Mouse (Mus musculus): Measurements from ENCODE around the gene 4930451I11Rik.

DNA sequence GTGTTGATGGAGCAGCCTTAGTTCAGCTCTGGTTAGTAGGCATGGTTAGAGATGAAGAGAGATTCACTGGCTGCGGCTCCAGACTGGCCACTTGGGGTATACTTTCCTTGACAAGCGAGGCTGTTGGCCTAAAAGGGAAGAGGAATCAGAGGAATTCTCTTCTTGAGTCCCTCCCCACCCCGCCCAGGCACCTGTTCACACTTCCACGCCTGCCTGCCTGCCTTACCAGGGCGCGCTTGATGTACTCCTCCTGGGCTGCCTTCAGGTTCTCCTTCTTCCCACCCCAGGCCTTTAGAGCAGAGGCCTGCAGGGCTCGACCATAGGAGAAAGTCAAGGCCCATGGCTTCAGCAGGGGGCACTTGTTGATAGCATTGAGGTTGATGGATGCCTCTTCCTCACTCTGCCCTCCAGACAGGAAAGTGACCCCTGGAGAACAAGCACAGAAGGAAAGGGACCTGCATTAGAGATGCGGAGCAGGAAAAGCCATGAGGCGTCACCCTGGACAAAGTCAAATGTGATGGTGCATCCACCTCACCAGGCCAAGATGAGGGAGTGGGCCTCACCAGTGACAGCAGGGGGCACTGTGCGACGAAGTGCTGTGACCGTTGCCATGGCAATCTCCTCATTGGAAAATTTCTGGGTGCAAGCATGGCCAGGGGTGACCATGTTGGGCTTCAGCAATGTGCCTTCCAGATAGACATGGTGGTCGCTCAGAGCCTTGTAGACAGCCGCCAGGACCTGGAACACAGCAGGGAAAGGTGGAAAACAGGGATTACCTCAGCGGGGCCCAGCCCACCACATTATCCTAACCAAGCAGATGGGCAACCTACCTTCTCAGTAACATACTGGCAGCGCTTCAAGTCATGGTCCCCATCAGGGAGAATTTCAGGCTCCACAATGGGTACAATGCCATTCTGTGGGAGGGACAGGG lies 35.8 kb downstream of the 4930451I11Rik start:
- no peak for TF ChIP-seq POLR2A (IDR thresholded peaks at IDR 0.05; ENCODE audit: extremely low read depth, insufficient read depth, low read length)
- TF ChIP-seq CTCF (IDR thresholded peaks at IDR 0.05; ENCODE audit: low read depth, low read length) = no peak
